Comparison of ENCODE assay signal across 8 mouse cellular contexts in the genomic region with DNA sequence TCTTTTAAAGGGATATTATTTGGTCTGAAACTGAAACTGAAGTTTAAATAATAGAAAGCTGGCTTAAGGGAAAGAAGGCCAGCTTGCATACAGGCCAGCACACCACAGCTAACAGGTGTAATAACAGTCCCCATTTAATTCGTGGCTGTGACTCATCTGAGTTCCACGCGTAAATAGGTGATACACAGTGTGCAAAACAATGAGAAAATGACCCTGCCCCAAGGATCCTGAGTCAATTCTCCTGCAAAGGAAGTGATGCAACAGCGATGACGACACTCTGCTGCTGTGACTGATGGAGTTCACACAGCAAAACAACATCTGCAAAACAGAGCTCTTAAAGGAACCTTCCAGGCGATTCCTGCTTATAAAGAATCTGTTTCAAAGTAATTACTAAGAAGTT.
DNase-seq lines count a peak whose midpoint lies in the region; ATAC-seq and TF ChIP-seq lines count a peak whose summit lies in the region.
"Had no signal": no experiment of that assay in that cellular context is flagged by ENCODE, and none has a peak within 500 bp of the region (broad histone marks: within the 10 kb centered on the region; RNA-seq: fewer than 3 reads in every experiment).

No protein-coding gene starts in this region.

- H3K4me1 ChIP-seq in lung, embryonic 14.5 days (ENCODE audit: insufficient read depth): no peaks in the 10 kb centered on the region

- H3K9me3 ChIP-seq in lung, embryonic 14.5 days (ENCODE audit: low read depth, low read length): no peaks in the 10 kb centered on the region

- no peak for TF ChIP-seq CTCF in lung, embryonic 14.5 days (IDR thresholded peaks at IDR 0.05; ENCODE audit: low read depth)

- no peak overlapping the region for H3K9ac ChIP-seq in lung, embryonic 14.5 days

- peak; percentile 43 for ATAC-seq in CD4-positive, CD25-positive, alpha-beta regulatory T cell, adult 4 months
- no peak for ATAC-seq in lung, embryonic 14.5 days (ENCODE audit: insufficient read depth)
- ATAC-seq in erythroblast, adult 5-6 weeks (replicated peaks; ENCODE audit: low FRiP score, poor library complexity, severe bottlenecking): no peak
- ATAC-seq in frontal cortex, adult (ENCODE audit: low TSS enrichment): no peak

- DNase-seq in 416B (ENCODE audit: low read depth): peak; percentile 46
- DNase-seq in gastrocnemius, postnatal 25 days: peak; percentile 21
- DNase-seq in lung, embryonic 14.5 days: peak; percentile 68
- DNase-seq in ovary, postnatal 10 days (ENCODE audit: low spot score): no peak

- H3K27ac ChIP-seq in lung, embryonic 14.5 days (ENCODE audit: low read depth): no peak overlapping the region
- H3K27ac ChIP-seq: kidney, postnatal 0 days had no signal

- H3K4me2 ChIP-seq in lung, embryonic 14.5 days: no peak overlapping the region

- H3K36me3 ChIP-seq in lung, embryonic 14.5 days (ENCODE audit: insufficient read depth): no peaks in the 10 kb centered on the region

- no peaks in the 10 kb centered on the region for H3K27me3 ChIP-seq in lung, embryonic 14.5 days (ENCODE audit: insufficient read depth, low read length)

- no peak overlapping the region for H3K4me3 ChIP-seq in lung, embryonic 14.5 days (ENCODE audit: low read depth, low read length)

- 48% methylated on average over 6 of the region's 6 CpGs for WGBS in lung, embryonic 14.5 days
